ENCODE assay signal across 22 mouse cellular contexts in genomic region chr2:20603991-20604390, GRCm38 (mm10).
DNase-seq lines count a peak whose midpoint lies in the region; ATAC-seq lines count a peak whose summit lies in the region.
"Had no signal": no experiment of that assay in that cellular context is flagged by ENCODE, and none has a peak within 500 bp of the region (broad histone marks: within the 10 kb centered on the region; RNA-seq: fewer than 3 reads in every experiment).

No protein-coding gene starts in this region.

- no peak overlapping the region for H3K9ac ChIP-seq in embryonic facial prominence, embryonic 12.5 days
- no peak overlapping the region for H3K9ac ChIP-seq in limb, embryonic 12.5 days (replicated peaks)
- H3K9ac ChIP-seq: forebrain, postnatal 0 days; hindbrain, embryonic 14.5 days had no signal

- peak overlapping the region; percentile 73 for H3K27ac ChIP-seq in embryonic facial prominence, embryonic 12.5 days
- H3K27ac ChIP-seq in limb, embryonic 12.5 days, result peak overlapping the region; percentile 73; the same call in 1 of the 2 replicates
- H3K27ac ChIP-seq: hindbrain, embryonic 14.5 days had no signal

- WGBS in embryonic facial prominence, embryonic 12.5 days, result 31% methylated on average over 6 of the region's 6 CpGs
- WGBS in limb, embryonic 12.5 days, result 56% methylated on average over 6 of the region's 6 CpGs

- H3K4me3 ChIP-seq in embryonic facial prominence, embryonic 12.5 days, result no peak overlapping the region
- no peak overlapping the region for H3K4me3 ChIP-seq in limb, embryonic 12.5 days (replicated peaks)

- intact Hi-C loops in heart, postnatal 14 days (cut with DNase I), result no loop called here

- H3K36me3 ChIP-seq in embryonic facial prominence, embryonic 12.5 days, result no peaks in the 10 kb centered on the region
- no peaks in the 10 kb centered on the region for H3K36me3 ChIP-seq in limb, embryonic 12.5 days

- H3K4me1 ChIP-seq in embryonic facial prominence, embryonic 12.5 days, result peaks cover 9% of the 10 kb centered on the region
- peaks cover 9% of the 10 kb centered on the region for H3K4me1 ChIP-seq in limb, embryonic 12.5 days (replicated peaks)

- DNase-seq in heart, adult 11 months, result peak; percentile 50
- DNase-seq in heart, postnatal 14 days, result no peak
- peak; percentile 45 for DNase-seq in embryo, embryonic 10.5 days (ENCODE audit: low spot score)
- DNase-seq in thymus, postnatal 4 days, result no peak
- DNase-seq in layer of hippocampus, postnatal 10 days (ENCODE audit: low spot score in 2 of 2), result no peak
- DNase-seq: adrenal gland, postnatal 36 days; cerebellum, adult 9-10 months; forebrain, postnatal 0 days; heart, postnatal 36 days; kidney, adult 2 months; kidney, postnatal 14 days; lung, postnatal 10 days; thymus, adult 18-20 months; thymus, postnatal 36 days had no signal

- H3K27me3 ChIP-seq in embryonic facial prominence, embryonic 12.5 days, result no peaks in the 10 kb centered on the region
- H3K27me3 ChIP-seq in limb, embryonic 12.5 days, result no peaks in the 10 kb centered on the region

- no peaks in the 10 kb centered on the region for H3K9me3 ChIP-seq in embryonic facial prominence, embryonic 12.5 days
- no peaks in the 10 kb centered on the region for H3K9me3 ChIP-seq in limb, embryonic 12.5 days

- no peak overlapping the region for H3K4me2 ChIP-seq in embryonic facial prominence, embryonic 12.5 days (replicated peaks)
- H3K4me2 ChIP-seq in limb, embryonic 12.5 days, result no peak overlapping the region
- H3K4me2 ChIP-seq: heart, embryonic 11.5 days; hindbrain, embryonic 14.5 days; midbrain, embryonic 11.5 days had no signal

- ATAC-seq in embryonic facial prominence, embryonic 12.5 days (ENCODE audit: insufficient number of reproducible peaks, insufficient read depth, low FRiP score, low TSS enrichment), result peak; percentile 47; the same call in 1 of the 2 replicates
- no peak for ATAC-seq in limb, embryonic 12.5 days (ENCODE audit: insufficient number of reproducible peaks, insufficient read depth, low FRiP score, low TSS enrichment, low read depth)
- ATAC-seq in erythroid progenitor cell, adult 5-6 weeks (replicated peaks; ENCODE audit: low FRiP score, poor library complexity, severe bottlenecking), result no peak
- ATAC-seq: CD4-positive, CD25-positive, alpha-beta regulatory T cell, adult 4 months; forebrain, postnatal 0 days; inflammation-experienced regulatory T-cells, adult 6 months had no signal

Comparison
In these comparisons a context has a peak if more than half of its experiments do, and no peak if none do; other contexts are left out.
1. DNase-seq: peak in heart, adult 11 months (single experiment) and embryo, embryonic 10.5 days (single experiment); none in heart, postnatal 14 days (0 of 2), thymus, postnatal 4 days (single experiment) and layer of hippocampus, postnatal 10 days (0 of 2).